Mouse (Mus musculus): ENCODE results near the gene Rnf213. TPM values are rescaled to one million over a fixed set of nuclear protein-coding genes. Genes with fewer than 3 reads are reported as not detected.

Rnf213 gene
- total RNA-seq, 2 experiments from 2014 or later = 3.4 to 3.5 TPM

DNA sequence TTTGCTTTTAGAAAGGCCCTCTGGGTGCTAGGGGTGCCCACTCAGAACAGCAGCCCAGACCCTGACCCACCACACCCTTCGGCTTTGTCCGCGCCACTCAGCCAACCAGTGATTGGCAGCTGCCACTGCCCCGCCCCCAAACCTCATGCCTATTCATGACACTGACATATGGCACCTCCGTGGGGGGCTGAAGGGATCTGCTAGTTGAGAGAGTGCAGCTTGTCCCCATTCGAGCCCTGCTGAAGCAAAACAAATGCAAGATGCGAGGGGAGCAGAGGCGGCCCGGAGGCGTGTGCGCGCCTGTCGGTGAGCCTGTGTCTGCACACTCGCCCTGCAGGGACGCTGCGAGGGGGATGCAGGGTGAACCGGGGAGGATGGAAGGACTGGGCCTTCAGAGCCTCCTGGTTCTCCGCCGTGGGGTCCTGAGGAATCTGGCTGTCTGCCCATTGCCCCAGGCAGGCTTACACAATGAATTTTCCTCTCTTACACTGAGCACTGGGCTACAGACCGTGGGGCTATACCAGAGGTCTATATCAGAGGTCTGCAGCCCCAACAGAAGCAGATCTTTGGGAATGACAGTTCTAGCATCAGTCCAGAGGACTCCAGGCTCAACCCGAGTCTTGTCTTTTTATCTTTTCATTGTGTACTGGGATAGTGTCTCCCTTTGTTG, 122.2 kb downstream of the Rnf213 start:
- peak; percentile 74 to 86 for DNase-seq (ENCODE audit: low spot score in 2 of 2)

DNA sequence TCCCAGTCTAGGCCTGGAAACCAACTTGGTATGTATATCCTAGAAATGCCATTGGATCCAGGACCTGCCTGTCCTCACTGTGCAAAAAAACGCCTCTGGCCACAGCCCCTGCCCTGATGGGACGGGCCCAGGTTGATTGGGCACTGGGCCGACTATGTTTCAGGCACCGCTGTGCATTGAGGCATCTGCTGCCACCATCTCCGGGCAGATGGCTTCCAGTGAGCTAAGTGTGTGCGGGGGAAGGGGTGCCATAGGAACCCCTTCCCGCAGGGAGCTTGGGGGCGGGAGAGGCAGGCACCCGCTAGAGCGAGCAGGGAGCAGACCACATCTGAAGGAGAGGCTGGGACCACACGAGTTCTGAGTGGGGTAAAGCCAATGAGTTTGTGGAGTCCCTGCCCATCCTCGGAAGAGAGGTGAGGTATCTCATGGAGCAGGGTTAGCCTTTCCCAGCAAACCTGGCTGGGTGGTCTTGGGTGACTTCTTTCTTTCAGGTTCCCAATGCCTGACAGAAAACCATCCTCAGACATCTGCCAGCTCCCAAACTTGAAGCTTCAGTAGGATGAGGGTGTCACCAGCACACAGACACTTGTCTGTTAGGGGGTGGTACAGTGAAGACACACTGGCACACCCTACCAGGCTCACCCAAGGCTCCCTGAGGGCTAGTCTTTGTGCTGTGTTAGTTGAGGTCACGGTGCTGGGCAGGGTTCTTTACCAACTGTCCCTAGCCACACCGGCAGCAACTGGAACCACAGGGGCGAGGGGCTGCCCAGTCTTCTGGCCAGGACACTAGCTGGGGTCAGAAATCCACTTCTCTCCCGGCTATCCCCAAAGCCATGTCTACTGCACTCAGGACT, 123.2 kb downstream of the Rnf213 start:
- peak; percentile 61 for DNase-seq (ENCODE audit: low spot score in 2 of 2)

- DNase-seq (ENCODE audit: low spot score in 2 of 2) = peak in 1 of 2 experiments; percentile 37
Observed at GRCm38 (mm10) chr11:119516677-119517361, 123.9 kb downstream of the Rnf213 start.

DNA sequence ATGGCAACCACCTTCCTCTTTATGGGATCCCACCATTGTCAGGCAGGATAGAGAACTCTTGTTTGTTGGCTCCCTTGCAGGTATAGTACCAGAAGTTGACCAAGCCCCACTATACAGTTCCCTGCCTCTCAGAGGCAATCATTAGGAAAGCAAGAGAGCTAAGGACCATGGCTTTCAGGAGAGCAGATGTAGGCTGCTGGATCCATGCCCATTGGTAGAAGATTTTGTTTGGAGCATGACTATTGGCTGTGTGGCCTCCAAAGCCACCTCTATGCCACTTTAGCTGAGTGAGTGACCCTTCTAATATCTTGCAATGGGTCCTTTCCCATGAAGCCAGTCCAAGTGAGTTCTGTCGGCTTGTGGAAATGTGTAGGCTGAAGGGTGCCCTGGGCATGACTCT, 126.5 kb downstream of the Rnf213 start:
- no peak for DNase-seq (ENCODE audit: low spot score in 2 of 2)

DNA sequence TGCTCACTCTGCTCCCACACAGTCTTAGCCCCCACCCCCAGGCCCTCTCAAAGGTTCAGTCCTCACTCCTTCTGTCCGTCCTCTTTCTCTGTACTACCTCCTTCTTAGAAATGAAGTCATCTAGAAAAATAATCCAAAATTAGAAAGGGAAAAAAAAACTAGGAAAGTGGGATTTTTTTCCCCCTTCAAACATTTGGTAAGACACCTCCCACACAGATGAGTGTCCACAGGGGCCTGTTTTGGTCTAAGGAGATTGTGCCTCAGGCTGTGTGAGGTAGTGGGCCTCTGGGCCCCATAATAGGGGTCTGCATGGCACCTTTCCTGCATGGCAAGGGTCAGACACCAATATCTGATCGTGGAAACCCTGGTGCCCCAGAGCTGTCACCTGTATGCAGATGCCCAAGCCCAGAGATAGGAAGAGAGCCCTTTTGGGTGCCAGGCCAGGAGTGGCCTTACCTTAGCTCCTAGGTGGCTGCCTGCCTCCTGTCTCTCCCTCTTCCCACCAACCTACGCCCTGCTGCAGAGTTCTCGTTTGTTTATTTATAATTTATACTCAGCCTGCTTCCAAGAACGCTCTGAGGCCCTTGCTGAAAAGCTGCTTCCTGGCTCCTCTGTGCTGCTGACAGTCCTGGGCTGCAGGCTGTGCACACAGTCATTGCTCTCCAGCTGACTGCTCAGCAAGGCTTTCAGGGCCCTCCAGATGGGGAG, 127.3 kb downstream of the Rnf213 start:
- DNase-seq (ENCODE audit: low spot score in 2 of 2) = no peak

DNA sequence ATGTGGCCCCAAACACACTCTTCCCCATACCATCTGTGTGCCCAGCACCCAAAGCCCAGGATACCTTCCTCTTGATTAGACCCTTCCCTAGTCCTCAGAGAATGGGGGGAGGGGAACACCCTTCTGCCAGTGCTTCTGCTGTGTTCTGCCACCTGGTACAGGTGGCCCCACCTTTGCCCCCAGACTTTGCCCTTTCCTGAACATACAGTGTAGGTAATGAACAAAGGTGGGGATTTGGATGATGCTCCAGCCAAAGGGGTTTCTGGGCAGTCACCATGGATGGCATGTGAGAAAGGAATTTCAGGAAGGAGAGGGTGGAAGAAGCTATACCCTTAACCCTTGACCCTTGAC, 127.8 kb downstream of the Rnf213 start:
- no peak for DNase-seq (ENCODE audit: low spot score in 2 of 2)

DNA sequence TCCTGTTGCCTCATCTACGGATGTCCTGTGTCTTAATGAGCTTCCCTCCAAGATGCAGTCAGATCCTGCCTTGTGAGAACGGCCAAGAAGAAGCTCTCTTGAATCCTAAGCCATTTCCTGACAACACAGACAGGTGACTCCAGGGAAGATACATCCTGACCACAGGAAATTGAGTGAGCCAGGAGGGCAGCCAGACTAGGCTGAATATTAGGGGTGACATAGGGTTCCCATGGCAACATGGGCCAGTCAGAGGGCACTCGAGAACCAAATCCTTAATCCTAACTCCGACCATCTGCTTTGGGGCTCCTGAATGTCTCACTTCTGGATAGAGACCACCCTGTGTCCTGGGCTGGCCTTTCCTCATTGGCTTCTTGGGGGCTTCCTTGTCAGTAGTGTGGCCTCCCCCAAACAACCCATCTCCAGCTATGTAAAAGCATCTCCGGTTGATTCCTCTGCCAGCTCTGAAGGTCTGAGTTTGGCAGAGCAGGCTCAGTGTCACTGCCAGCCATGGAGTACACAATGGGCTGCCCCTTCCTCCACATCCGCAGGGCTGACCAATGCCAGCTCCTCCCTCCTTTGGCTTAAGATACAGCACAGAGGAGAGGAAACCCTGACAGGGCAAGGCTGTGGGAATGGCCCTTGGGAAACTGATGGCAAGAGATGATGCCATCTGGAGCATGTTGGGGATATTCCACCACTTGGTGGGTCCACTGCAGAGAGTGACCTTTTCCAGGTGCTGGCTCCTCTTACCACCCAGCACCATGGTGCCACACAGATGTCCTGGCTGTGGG, 129.2 kb downstream of the Rnf213 start:
- no peak for DNase-seq (ENCODE audit: low spot score in 2 of 2)

DNA sequence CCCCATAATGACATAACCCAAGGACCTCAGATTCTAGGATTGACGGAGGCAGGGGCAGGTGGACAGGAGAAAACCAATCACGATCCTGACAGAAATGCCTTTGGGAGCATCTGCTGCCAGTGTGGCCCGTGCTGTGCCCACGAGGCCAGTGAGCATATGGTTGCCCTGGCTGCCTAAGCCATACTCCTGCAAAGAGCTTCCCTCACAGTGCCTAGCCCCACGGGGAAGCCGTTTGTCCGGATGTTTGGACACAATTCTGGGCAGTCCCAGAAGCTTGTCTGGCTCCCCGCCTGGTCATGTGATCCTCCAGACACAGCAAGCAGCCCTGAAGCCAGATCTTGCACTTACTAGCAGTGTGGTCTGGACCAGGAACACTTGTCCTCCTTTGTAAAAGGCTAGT, 129.9 kb downstream of the Rnf213 start:
- DNase-seq (ENCODE audit: low spot score in 2 of 2) = no peak

DNA sequence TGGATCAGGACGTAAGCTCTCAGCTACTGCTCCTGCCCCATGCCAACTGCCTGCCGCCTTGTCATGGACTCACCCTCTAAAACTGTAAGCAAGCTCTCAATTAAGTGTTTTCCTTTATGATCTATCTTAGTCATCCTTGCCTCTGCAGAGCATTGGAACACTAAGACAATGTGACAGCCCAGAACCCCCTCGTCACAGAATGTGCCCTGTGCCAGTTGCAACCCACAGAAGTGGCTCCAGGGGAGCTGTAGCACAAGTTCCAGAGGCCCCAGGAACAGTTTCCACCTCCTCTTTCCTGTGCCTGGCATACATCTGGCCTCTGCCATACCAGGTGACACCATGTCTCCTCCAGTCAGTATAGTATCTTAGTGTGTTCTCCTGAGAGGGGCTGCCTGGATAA, 130.5 kb downstream of the Rnf213 start:
- no peak for DNase-seq (ENCODE audit: low spot score in 2 of 2)

DNA sequence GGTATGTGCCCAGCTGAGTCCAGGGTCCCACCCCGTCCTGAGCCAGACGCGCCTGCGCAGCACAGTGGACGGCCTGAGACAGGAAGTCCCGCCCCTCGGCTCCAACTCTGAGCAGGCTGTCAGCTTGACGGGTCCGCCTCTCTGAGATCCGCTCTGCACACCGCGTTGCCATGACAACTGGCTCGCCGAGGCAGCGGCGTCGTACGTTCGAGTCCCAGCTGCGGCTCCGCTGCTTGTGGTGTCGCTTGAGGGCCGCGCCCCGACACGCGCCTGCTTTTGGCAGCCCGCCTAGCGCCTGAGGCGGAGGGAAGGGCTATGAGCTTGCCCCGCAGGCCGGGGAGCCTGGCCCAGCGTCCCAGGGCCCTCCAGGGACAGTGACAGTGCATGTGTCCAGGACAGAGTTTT, 131.6 kb downstream of the Rnf213 start:
- peak in 1 of 2 experiments; percentile 73 for DNase-seq (ENCODE audit: low spot score in 2 of 2)

DNA sequence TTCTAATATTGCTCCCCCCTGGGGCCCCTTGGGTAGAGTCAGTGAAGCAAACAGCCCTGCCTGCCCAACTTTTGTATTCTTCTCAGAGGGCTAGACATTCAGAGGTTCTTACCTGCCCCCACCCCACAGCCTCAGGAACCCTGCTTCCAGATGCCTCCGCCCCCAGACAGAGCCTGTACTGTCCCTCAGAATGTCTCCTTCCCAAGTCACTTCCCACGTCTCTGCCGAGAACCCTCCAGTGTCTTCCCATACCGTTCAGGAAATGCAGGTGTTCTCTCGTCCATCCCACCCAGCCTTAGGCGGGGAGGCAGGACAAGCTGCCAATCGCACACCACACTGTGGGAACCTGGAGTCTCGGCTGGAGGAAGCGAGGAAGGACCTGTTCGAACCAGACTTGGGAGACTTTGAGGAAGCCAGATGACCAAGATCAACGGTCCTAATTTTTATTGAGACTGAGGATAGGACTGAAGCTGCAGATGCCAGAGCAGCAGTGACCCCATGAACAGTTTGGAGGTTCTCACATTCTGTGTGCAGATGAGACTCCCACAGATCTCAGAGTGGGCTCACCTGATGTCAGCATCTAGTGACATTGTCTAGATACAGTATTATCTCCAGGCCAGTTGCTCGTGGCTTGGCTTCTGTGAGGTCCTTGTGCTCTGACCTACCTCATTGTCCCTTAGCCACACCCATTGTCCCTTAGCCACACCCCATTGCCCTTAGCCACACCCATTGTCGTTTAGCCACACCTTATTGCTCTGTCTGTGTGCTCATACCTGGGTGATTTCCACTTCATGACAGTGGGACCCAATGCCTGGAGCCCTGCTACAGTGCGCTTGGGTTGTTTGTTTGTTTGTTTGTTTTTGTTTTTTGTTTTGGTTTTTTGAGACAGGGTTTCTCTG, 133.4 kb downstream of the Rnf213 start:
- no peak for DNase-seq (ENCODE audit: low spot score in 2 of 2)

DNA sequence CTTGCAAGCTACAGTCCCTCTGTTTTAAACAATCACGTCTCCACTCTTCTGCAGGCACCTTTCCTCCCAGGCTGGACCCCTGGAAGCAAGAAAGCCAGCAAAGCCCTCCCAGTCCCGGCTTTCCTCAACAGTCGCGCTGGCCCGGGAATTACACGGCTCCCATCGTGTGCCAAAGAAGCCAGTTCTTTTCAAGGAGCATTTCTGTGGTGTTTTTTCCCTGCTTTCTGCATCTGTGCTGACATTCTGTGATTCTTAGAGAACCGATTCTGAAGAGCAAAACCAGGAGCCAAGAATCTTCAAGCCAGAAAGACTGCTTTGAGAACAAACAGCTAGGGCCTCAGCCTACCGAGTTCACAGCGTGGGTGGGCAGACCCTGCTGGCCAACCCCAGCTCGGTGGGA, 136.0 kb downstream of the Rnf213 start:
- DNase-seq (ENCODE audit: low spot score in 2 of 2) = no peak

GRCm38 (mm10) chr11:119532460-119532859, 139.6 kb downstream of the Rnf213 start:
- DNase-seq (ENCODE audit: low spot score in 2 of 2) = peak in 1 of 2 experiments; percentile 76

DNA sequence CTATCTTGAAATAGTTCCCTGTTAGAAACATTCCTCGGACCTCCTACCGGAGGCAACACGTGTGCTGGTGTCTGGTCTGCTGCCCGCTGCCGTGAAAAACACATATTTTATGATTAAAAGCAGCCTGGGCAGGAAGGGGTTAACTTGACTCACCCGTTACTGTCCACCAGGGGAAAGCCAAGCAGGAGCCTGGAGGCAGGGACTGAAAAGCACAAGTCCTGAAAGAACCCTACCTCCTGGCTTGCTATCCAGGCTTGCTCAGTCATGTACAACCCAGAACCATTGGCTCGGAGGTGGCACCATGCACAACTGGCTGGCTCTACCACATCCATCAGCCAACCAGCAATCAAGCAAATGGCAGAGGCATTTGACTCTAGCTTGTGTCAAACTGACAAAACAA, 140.8 kb downstream of the Rnf213 start:
- no peak for DNase-seq (ENCODE audit: low spot score in 2 of 2)

Small RNA genes within 50 kb of the gene (microRNA-seq; reads per million reads assigned to microRNA genes)
- 0 reads per million in 2 experiments for gene Mir1932

Other genes with a start within 250 kb of the Rnf213 start
- 10 to 100 TPM; 79.7 to 81.0 TPM for gene Tbc1d16, start 164.6 kb upstream of the Rnf213 start, total RNA-seq (2021)
- gene Ccdc40, start 164.5 kb upstream of the Rnf213 start, total RNA-seq (2021) = 1 to 10 TPM; 3.3 to 5.1 TPM
- gene Gaa, start 125.2 kb upstream of the Rnf213 start, total RNA-seq (2021) = 100 to 1,000 TPM; 178 to 184 TPM
- 10 to 100 TPM; 90.1 to 91.0 TPM for gene Eif4a3, start 93.0 kb upstream of the Rnf213 start, total RNA-seq (2021)
- under 1 TPM; 0.25 to 0.45 TPM for gene Card14, start 85.3 kb upstream of the Rnf213 start, total RNA-seq (2021)
- 1 to 10 TPM; 4.3 to 4.8 TPM for gene Sgsh, start 37.6 kb upstream of the Rnf213 start, total RNA-seq (2021)
- gene Slc26a11, start 37.5 kb upstream of the Rnf213 start, total RNA-seq (2021) = 1 to 10 TPM; 4.3 to 6.0 TPM
- gene Endov, start 98.2 kb downstream of the Rnf213 start, total RNA-seq (2021) = 10 to 100 TPM; 26.3 to 27.7 TPM
- 100 to 1,000 TPM; 297 to 306 TPM for gene Nptx1, start 154.7 kb downstream of the Rnf213 start, total RNA-seq (2021)
- 10 to 100 TPM; 53.4 to 54.1 TPM for gene Rptor, start 209.8 kb downstream of the Rnf213 start, total RNA-seq (2021)

Measured in layer of hippocampus, postnatal 14 days (tissue).